Mouse (Mus musculus): ENCODE results near the gene Csnk1g2.

The Csnk1g2 gene

GRCm38 (mm10) chr10:80665981-80666733, 43.5 kb downstream of the Csnk1g2 start:
- DNase-seq = peak; percentile 33 to 41

- DNase-seq = no peak
Observed at GRCm38 (mm10) chr10:80666837-80667412, 44.3 kb downstream of the Csnk1g2 start.

GRCm38 (mm10) chr10:80668614-80669013, 46.0 kb downstream of the Csnk1g2 start:
- DNase-seq = peak; percentile 81 to 85

GRCm38 (mm10) chr10:80669018-80669417, 46.4 kb downstream of the Csnk1g2 start:
- DNase-seq = no peak

- DNase-seq = peak; percentile 88 to 90
Observed at GRCm38 (mm10) chr10:80669737-80670485, 47.3 kb downstream of the Csnk1g2 start.

- no peak for DNase-seq
Observed at GRCm38 (mm10) chr10:80670531-80670930, 47.9 kb downstream of the Csnk1g2 start.

- no peak for DNase-seq
Observed at GRCm38 (mm10) chr10:80671251-80671650, 48.6 kb downstream of the Csnk1g2 start.

GRCm38 (mm10) chr10:80671936-80672690, 49.5 kb downstream of the Csnk1g2 start:
- no peak for DNase-seq

- no peak for DNase-seq
Observed at GRCm38 (mm10) chr10:80673690-80674089, 51.1 kb downstream of the Csnk1g2 start.

- DNase-seq = peak; percentile 83 to 88
Observed at GRCm38 (mm10) chr10:80674161-80674711, 51.6 kb downstream of the Csnk1g2 start.

GRCm38 (mm10) chr10:80674851-80675404, 52.3 kb downstream of the Csnk1g2 start:
- no peak for DNase-seq

GRCm38 (mm10) chr10:80675405-80676197, 53.0 kb downstream of the Csnk1g2 start:
- DNase-seq = no peak

GRCm38 (mm10) chr10:80676198-80676928, 53.7 kb downstream of the Csnk1g2 start:
- peak; percentile 99 to 100 for DNase-seq

- peak in 1 of 2 experiments; percentile 63 for DNase-seq
Observed at GRCm38 (mm10) chr10:80677128-80677875, 54.7 kb downstream of the Csnk1g2 start.

- peak; percentile 97 to 98 for DNase-seq
Observed at GRCm38 (mm10) chr10:80677942-80678436, 55.4 kb downstream of the Csnk1g2 start, which contains the start of gene Mknk2. Gene Mknk2 (minus strand): TSS chr10:80678112.

GRCm38 (mm10) chr10:80678601-80679377, 56.2 kb downstream of the Csnk1g2 start:
- peak in 1 of 2 experiments; percentile 72 for DNase-seq

- no peak for DNase-seq
Observed at GRCm38 (mm10) chr10:80679556-80680259, 57.1 kb downstream of the Csnk1g2 start.

GRCm38 (mm10) chr10:80680260-80680696, 57.6 kb downstream of the Csnk1g2 start:
- DNase-seq = no peak
